Mouse (Mus musculus) ES-E14 (cell line): ENCODE measurements at regions not wholly inside any gene's neighbourhood (a gene's known extent, or its start where the extent isn't known, plus 50 kb on each side); places are given as distances from the start of the nearest gene placed in this dataset.

Source experiments
- MAFK ChIP-seq: IDR thresholded peaks from 2 replicates; pipeline ENCODE4 v1.6.1; 2014; ENCODE audit warnings: mild to moderate bottlenecking, low read depth, low read length, inconsistent platforms; ENCODE audit not compliant: insufficient read depth
- ZNF384 ChIP-seq: IDR thresholded peaks from 2 replicates; pipeline ENCODE4 v1.6.1; 2012; ENCODE audit warnings: low read depth, low read length, inconsistent platforms

DNA sequence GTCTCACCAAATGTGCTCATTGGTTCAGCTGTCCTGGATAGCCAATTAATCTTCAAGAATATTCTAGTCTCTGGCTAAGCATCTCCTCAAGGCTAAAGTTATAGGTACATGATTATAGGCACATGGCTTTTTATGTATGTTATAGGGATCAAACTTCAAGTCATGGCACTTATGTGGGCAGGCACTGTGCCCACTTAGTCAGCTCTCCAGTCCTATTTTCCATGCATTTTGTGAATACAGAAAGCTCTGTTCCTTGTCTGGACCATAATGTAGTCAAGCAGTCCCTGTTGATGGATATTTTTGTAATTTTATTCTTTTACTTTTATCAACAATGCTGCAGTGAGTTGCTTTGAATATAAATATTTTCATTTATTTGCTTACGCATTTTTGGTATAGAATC lies 531.1 kb downstream of the Nup35 start:
- no peak for TF ChIP-seq MAFK
- TF ChIP-seq ZNF384: no peak
